Mouse (Mus musculus) myocyte (in vitro differentiated cells): Measurements from ENCODE around the gene Arl4d.

Experiments used
- CEBPB ChIP-seq: IDR thresholded peaks from 2 replicates; pipeline ENCODE4 v1.6.1; 2011; ENCODE audit warnings: mild to moderate bottlenecking, moderate library complexity; ENCODE audit not compliant: poor library complexity, insufficient read depth, severe bottlenecking
- E2F4 ChIP-seq: IDR thresholded peaks from one replicate; pipeline ENCODE4 v1.6.1; 2011; ENCODE audit warnings: mild to moderate bottlenecking, control low read depth, moderate library complexity; ENCODE audit not compliant: insufficient read depth
- MAX ChIP-seq: IDR thresholded peaks from one replicate; pipeline ENCODE4 v1.6.1; 2011; ENCODE audit warnings: low read depth, mild to moderate bottlenecking, control low read depth
- MYOG ChIP-seq, 3 experiments: IDR thresholded peaks; one replicate each; pipeline ENCODE4 v1.6.1; 2011; ENCODE audit warnings: control low read depth in 2 of 3, low read depth in 2 of 3, mild to moderate bottlenecking in 2 of 3; ENCODE audit not compliant: insufficient read length in 2 of 3, control insufficient read depth in 1 of 3, insufficient read depth in 1 of 3
- POLR2A ChIP-seq: IDR thresholded peaks from one replicate; pipeline ENCODE4 v1.6.1; 2011; ENCODE audit warnings: low read depth, mild to moderate bottlenecking, control low read depth, moderate library complexity; ENCODE audit not compliant: insufficient read length
- POLR2AphosphoS2 ChIP-seq: IDR thresholded peaks from one replicate; pipeline ENCODE4 v1.6.1; 2011; ENCODE audit warnings: low read depth, control low read depth; ENCODE audit not compliant: insufficient read length
- REST ChIP-seq: IDR thresholded peaks from one replicate; pipeline ENCODE4 v1.6.1; 2011; ENCODE audit warnings: mild to moderate bottlenecking, control low read depth, moderate library complexity; ENCODE audit not compliant: insufficient read depth, insufficient read length
- SRF ChIP-seq: IDR thresholded peaks from one replicate; pipeline ENCODE4 v1.6.1; 2011; ENCODE audit warnings: low read depth; ENCODE audit not compliant: control insufficient read depth, insufficient read length
- TCF3 ChIP-seq: IDR thresholded peaks from one replicate; pipeline ENCODE4 v1.6.1; 2011; ENCODE audit warnings: low read depth, control low read depth; ENCODE audit not compliant: insufficient read length
- USF1 ChIP-seq: IDR thresholded peaks from one replicate; pipeline ENCODE4 v1.6.1; 2011; ENCODE audit warnings: low read depth, mild to moderate bottlenecking, control low read depth, moderate library complexity

DNA sequence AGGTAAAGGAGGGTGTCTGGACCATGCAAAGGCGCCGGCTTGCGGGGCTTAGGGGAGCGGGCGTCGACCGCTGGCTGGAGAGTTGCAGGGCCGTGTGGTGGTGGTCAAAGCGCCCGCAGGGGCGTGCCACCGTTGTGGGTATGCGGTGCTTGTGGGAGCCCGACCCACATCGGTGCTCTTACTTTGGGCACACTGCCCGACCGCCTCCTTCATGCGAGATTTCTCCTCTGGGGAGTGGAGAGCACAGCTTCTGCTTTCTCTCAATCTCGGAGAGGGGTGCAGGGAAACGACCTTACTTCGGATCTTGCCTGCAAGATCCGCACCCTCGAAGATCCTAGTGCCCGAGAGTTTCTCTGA, 273 bp downstream of the Arl4d start:
- TF ChIP-seq POLR2A = no peak
- TF ChIP-seq SRF = no peak
- no peak for TF ChIP-seq E2F4
- TF ChIP-seq USF1 = no peak
- TF ChIP-seq MYOG (IDR thresholded peaks at IDR 0.05; ENCODE audit: control insufficient read depth in 1 of 3, insufficient read depth in 1 of 3, insufficient read length in 2 of 3, low read depth in 2 of 3) = no peak
- TF ChIP-seq CEBPB = no peak
- no peak for TF ChIP-seq MAX
- TF ChIP-seq REST = no peak
- no peak for TF ChIP-seq POLR2AphosphoS2
- TF ChIP-seq TCF3 = no peak
